ENCODE assay signal across 28 mouse cellular contexts in genomic region chr5:35434703-35435102, GRCm38 (mm10). TPM values are rescaled to one million over a fixed set of nuclear protein-coding genes. Genes with fewer than 3 reads are reported as not detected.
"Had no signal": no experiment of that assay in that cellular context is flagged by ENCODE, and none has a peak within 500 bp of the region (broad histone marks: within the 10 kb centered on the region; RNA-seq: fewer than 3 reads in every experiment).

No protein-coding gene starts in this region.

- H3K4me3 ChIP-seq: left cerebral cortex, adult 2 months; liver, embryonic 13.5 days; neural tube, embryonic 12.5 days had no signal

- DNase-seq: kidney, adult 18-20 months; layer of hippocampus, postnatal 36 days; liver, embryonic 13.5 days; lung, adult 2 months; lung, postnatal 14 days; lung, postnatal 4 days; midbrain, embryonic 14.5 days; thymus, adult 18-20 months; thymus, postnatal 36 days had no signal

- H3K4me2 ChIP-seq: liver, embryonic 13.5 days; midbrain, embryonic 11.5 days; neural tube, embryonic 12.5 days had no signal

- H3K9ac ChIP-seq: liver, embryonic 13.5 days; neural tube, embryonic 12.5 days had no signal

- H3K27me3 ChIP-seq: liver, embryonic 13.5 days had no signal

- H3K27ac ChIP-seq: kidney, postnatal 0 days; left cerebral cortex, adult 2 months; liver, embryonic 13.5 days; neural tube, embryonic 12.5 days had no signal

- H3K36me3 ChIP-seq: liver, embryonic 13.5 days; neural tube, embryonic 12.5 days had no signal

- H3K4me1 ChIP-seq: liver, embryonic 13.5 days had no signal

RNA-seq across cellular contexts. Expression of gene Hmx1, which starts 45.8 kb away (rescaled TPM):
- total RNA-seq: layer of hippocampus, adult 8-10 months; layer of hippocampus, postnatal 10 days; layer of hippocampus, postnatal 36 days; left cerebral cortex, adult 2 months; left cerebral cortex, postnatal 10 days; left cerebral cortex, postnatal 36 days; liver, adult 2 months; megakaryocyte progenitor cell, adult 5-6 weeks; megakaryocyte-erythroid progenitor cell, adult 5-6 weeks; midbrain, postnatal 0 days had no signal
- polyA plus RNA-seq: kidney, embryonic 14.5 days; kidney, postnatal 0 days; liver, adult 2 months; liver, embryonic 13.5 days; liver, embryonic 16.5 days; lung, adult 2 months; lung, embryonic 16.5 days; midbrain, embryonic 11.5 days; midbrain, embryonic 14.5 days; midbrain, postnatal 0 days; small intestine, adult 2 months; spleen, adult 2 months; stomach, embryonic 16.5 days; urinary bladder, adult 2 months had no signal
